Mouse (Mus musculus): ENCODE results near the gene Fam131b. TPM values are rescaled to one million over a fixed set of nuclear protein-coding genes. Genes with fewer than 3 reads are reported as not detected.

The Fam131b gene
- polyA plus RNA-seq, 1 experiment = 0.15 TPM

DNA sequence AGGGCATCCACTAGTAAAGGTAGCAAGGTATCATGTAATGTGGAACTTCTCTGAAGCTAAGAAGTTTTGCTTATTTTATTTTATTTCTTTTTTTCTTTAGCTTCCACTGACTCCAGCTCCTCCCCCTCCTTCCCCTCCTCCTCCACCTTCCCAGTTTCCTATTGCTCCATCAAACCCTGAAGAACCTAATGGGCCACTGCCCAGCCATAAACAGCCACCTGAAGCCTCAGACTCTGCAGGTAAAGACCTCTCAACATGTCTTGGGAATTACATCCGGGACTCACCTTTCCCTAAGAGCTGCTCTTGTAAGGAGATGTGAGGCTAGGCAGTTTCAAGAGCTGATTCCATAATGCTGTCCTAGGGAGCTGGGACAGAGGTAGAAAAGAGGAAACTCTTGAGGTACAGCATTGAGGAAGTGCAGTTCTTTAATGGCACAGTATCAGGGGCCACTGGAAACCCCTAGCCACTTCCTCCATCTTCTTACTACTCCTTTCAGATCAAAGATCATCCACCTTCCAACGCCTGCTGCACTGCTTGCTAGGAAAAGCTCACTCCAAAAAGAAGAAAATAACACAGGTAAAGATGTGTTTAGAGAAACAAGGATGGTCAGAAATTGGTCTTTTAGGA, 13.9 kb downstream of the Fam131b start:
- Histone ChIP-seq H3K27ac (ENCODE audit: insufficient read depth, low read length) (no peak overlapping the region), H3K4me1 (ENCODE audit: control insufficient read depth, insufficient read depth, insufficient read length) (peaks cover 2% of the 10 kb centered on the region; the same call in 1 of the 2 replicates), H3K4me3 (ENCODE audit: extremely low read depth, insufficient read depth, insufficient read length) (no peak overlapping the region), H3K36me3 (ENCODE audit: control insufficient read depth, insufficient read depth, low read length) (no peaks in the 10 kb centered on the region), H3K27me3 (ENCODE audit: control insufficient read depth, insufficient read depth, low read length) (no peaks in the 10 kb centered on the region)
- no peak for DNase-seq (ENCODE audit: low read depth in 1 of 2, low spot score in 2 of 2)
- no peak for TF ChIP-seq POLR2A (IDR thresholded peaks at IDR 0.05; ENCODE audit: low read depth, low read length)
- 43% methylated on average over 2 of the region's 2 CpGs for WGBS

DNA sequence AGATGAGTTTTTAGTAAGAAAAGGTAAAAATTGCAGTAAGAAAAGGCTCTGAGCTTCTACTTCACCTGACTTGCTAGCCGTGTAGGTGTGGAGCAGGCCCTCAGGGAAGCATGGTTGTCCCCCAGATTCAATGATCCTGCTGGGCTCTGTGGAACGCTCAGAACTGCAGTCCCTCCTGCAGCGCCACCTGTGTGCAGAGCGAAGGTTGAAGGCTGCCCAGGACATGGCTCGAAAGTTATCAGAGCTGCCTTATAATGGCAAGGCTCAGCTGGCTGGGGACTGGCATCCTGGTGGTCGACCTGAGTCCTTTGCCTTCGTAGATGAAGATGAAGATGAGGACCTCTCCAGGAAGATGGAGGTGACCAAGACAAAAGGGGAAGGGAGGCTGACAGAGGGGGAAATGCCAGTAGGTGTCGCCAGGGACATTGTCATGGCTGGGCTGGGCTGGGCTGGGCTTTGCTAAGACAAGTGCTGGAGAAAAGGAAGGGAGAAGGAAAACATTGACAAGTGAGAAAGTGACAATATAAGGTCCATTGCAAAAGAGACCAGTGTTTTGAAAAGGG, 14.5 kb downstream of the Fam131b start:
- H3K27me3 ChIP-seq (ENCODE audit: control insufficient read depth, insufficient read depth, low read length) = no peaks in the 10 kb centered on the region
- no peak for DNase-seq (ENCODE audit: low read depth in 1 of 2, low spot score in 2 of 2)
- H3K4me3 ChIP-seq (ENCODE audit: extremely low read depth, insufficient read depth, insufficient read length) = no peak overlapping the region
- H3K36me3 ChIP-seq (ENCODE audit: control insufficient read depth, insufficient read depth, low read length) = no peaks in the 10 kb centered on the region
- H3K4me1 ChIP-seq (ENCODE audit: control insufficient read depth, insufficient read depth, insufficient read length) = peaks cover 2% of the 10 kb centered on the region; the same call in 1 of the 2 replicates
- WGBS = 73% methylated on average over 8 of the region's 8 CpGs
- TF ChIP-seq POLR2A (IDR thresholded peaks at IDR 0.05; ENCODE audit: low read depth, low read length) (no peak), CTCF (IDR thresholded peaks at IDR 0.05; ENCODE audit: extremely low read depth, insufficient read depth, insufficient read length, insufficient replicate concordance) (peak; percentile 7; the same call in 1 of the 2 replicates)
- H3K27ac ChIP-seq (ENCODE audit: insufficient read depth, low read length) = no peak overlapping the region

DNA sequence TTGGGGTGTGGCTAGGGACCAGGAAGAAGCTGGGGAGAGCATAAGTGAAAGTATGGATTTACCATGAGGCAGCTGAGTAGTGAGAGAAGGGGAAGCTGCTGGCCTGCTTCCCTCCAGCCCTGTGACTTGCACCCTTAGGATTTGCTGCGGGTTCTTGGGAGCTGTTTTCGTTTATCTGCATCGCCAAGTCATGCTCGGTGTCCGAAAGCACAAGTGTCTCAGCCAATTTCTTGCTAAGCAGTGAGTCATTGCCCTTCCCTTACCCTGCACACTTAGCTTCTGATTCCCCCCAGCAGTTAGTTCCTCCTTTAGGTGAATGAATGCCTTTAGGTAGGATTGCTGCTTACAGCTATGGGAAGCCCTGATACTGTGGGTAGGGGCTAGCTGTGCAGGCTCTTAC, 25.1 kb downstream of the Fam131b start:
- Histone ChIP-seq H3K4me1 (ENCODE audit: control insufficient read depth, insufficient read depth, insufficient read length) (no peaks in the 10 kb centered on the region), H3K27me3 (ENCODE audit: control insufficient read depth, insufficient read depth, low read length) (no peaks in the 10 kb centered on the region), H3K36me3 (ENCODE audit: control insufficient read depth, insufficient read depth, low read length) (no peaks in the 10 kb centered on the region), H3K4me3 (ENCODE audit: extremely low read depth, insufficient read depth, insufficient read length) (no peak overlapping the region), H3K27ac (ENCODE audit: insufficient read depth, low read length) (no peak overlapping the region)
- TF ChIP-seq CTCF (IDR thresholded peaks at IDR 0.05; ENCODE audit: extremely low read depth, insufficient read depth, insufficient read length, insufficient replicate concordance) (no peak), POLR2A (IDR thresholded peaks at IDR 0.05; ENCODE audit: low read depth, low read length) (no peak)
- WGBS = 47% methylated on average over 5 of the region's 5 CpGs
- no peak for DNase-seq (ENCODE audit: low read depth in 1 of 2, low spot score in 2 of 2)

DNA sequence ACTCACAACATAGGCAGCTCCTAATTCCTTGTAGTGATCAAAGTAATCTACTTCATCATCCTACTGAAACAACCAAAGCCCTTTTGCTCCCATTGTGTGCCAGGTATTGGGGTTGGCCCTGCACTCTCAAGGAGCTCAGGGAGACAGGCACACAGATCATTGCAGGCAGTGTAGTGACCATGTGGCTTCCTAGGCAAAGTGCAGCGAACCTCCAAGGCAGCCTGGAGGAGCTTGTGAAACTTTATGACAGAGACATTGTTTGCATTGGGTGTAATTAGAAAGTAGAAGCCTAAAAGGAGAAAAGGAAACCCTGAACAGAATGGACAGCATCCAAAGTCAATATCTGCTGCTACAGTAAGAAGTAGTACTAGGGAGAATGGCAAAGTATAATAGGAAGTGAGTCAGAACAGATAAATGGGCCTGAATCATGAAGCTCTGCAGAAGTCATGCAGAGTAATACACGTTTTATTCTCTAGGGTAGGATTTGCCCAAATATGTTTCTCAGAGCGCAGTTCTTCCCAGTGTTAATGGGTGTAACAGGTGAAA, 28.8 kb downstream of the Fam131b start:
- TF ChIP-seq POLR2A (IDR thresholded peaks at IDR 0.05; ENCODE audit: low read depth, low read length) (no peak), CTCF (IDR thresholded peaks at IDR 0.05; ENCODE audit: extremely low read depth, insufficient read depth, insufficient read length, insufficient replicate concordance) (no peak)
- DNase-seq (ENCODE audit: low read depth in 1 of 2, low spot score in 2 of 2) = no peak

DNA sequence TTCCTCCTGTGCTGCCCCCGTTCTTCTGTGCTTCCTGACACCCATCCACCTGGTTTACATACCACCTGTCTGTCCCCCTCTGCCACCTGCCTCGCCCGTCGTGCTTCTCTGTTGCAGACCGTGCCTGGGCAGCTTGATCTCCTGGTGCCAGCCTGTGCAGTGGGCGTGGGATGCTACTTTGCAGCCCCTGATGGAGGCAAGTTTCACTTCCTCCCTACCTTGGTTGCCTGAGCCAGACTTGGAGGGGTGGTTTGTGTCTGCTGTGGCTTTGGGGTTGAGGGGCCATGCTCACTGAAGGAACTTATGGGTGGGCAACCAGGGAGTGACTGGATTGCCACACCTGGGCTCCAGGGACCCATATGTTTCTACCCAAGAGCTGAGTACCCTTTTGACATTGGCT, 31.1 kb downstream of the Fam131b start:
- TF ChIP-seq POLR2A (IDR thresholded peaks at IDR 0.05; ENCODE audit: low read depth, low read length) (no peak), CTCF (IDR thresholded peaks at IDR 0.05; ENCODE audit: extremely low read depth, insufficient read depth, insufficient read length, insufficient replicate concordance) (no peak)
- 19% methylated on average over 6 of the region's 6 CpGs for WGBS

More for the DNA sequence above, 28.8 kb downstream of the Fam131b start:
- H3K4me3 ChIP-seq (ENCODE audit: extremely low read depth, insufficient read depth, insufficient read length) = no peak overlapping the region
- no peaks in the 10 kb centered on the region for H3K27me3 ChIP-seq (ENCODE audit: control insufficient read depth, insufficient read depth, low read length)
- WGBS = 77% methylated on average over 3 of the region's 3 CpGs
- no peak overlapping the region for H3K27ac ChIP-seq (ENCODE audit: insufficient read depth, low read length)
- no peaks in the 10 kb centered on the region for H3K36me3 ChIP-seq (ENCODE audit: control insufficient read depth, insufficient read depth, low read length)
- peaks cover 9% of the 10 kb centered on the region; the same call in 1 of the 2 replicates for H3K4me1 ChIP-seq (ENCODE audit: control insufficient read depth, insufficient read depth, insufficient read length)

DNA sequence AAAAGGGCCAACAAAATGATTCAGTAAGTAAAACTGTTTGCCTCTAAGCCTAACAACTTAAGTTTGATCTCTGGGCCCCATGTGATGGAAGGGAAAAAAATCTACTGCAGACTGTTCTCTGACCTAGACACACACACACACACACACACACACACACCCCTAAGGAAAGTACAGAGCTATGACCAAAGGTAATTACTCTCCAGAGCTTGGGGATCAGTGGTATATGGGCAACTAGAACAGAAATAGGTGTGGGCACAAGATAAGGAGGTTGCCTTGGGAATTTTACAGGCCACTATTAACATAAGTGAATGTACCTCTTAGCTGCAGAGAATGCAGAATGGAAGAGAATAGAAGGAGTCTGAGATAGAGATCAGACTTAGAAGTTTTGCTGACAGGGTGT, 36.9 kb downstream of the Fam131b start:
- Histone ChIP-seq H3K27me3 (ENCODE audit: control insufficient read depth, insufficient read depth, low read length) (no peaks in the 10 kb centered on the region), H3K27ac (ENCODE audit: insufficient read depth, low read length) (no peak overlapping the region), H3K4me1 (ENCODE audit: control insufficient read depth, insufficient read depth, insufficient read length) (no peaks in the 10 kb centered on the region; the same call in 1 of the 2 replicates), H3K36me3 (ENCODE audit: control insufficient read depth, insufficient read depth, low read length) (peaks cover 6% of the 10 kb centered on the region), H3K4me3 (ENCODE audit: extremely low read depth, insufficient read depth, insufficient read length) (no peak overlapping the region)
- no peak for TF ChIP-seq CTCF (IDR thresholded peaks at IDR 0.05; ENCODE audit: extremely low read depth, insufficient read depth, insufficient read length, insufficient replicate concordance)
- TF ChIP-seq POLR2A (IDR thresholded peaks at IDR 0.05; ENCODE audit: low read depth, low read length) = no peak
- DNase-seq (ENCODE audit: low read depth in 1 of 2, low spot score in 2 of 2) = no peak

More for the DNA sequence above, 31.1 kb downstream of the Fam131b start:
- peaks cover 9% of the 10 kb centered on the region; the same call in 1 of the 2 replicates for H3K4me1 ChIP-seq (ENCODE audit: control insufficient read depth, insufficient read depth, insufficient read length)
- no peaks in the 10 kb centered on the region for H3K27me3 ChIP-seq (ENCODE audit: control insufficient read depth, insufficient read depth, low read length)
- no peak overlapping the region for H3K4me3 ChIP-seq (ENCODE audit: extremely low read depth, insufficient read depth, insufficient read length)
- peak; percentile 5 to 53 for DNase-seq (ENCODE audit: low read depth in 1 of 2, low spot score in 2 of 2)
- no peak overlapping the region for H3K27ac ChIP-seq (ENCODE audit: insufficient read depth, low read length)
- H3K36me3 ChIP-seq (ENCODE audit: control insufficient read depth, insufficient read depth, low read length) = no peaks in the 10 kb centered on the region

DNA sequence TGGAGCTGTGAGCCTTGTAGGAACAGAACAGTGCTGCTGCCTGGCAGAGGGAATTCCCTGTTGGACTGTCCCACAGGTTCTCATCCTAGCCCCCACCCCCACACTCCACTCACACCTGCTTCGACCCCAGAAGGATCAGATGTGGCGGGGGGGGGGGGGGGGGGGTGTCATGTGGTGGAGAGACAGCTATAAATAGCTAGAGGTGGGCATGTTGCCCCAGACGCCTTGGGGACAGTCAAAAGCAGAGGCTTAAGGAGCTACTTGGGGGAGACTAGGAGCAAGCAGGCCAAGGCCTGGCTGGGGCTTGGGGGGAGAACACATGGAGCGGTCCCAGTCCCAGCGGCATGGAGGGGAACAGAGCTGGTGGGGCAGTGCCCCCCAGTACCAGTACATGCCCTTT, 38.0 kb downstream of the Fam131b start, which contains the start of gene Clcn1:
TSS of gene Clcn1 (plus strand) at position 238 of the 400 bp plus-strand sequence.
- Histone ChIP-seq H3K36me3 (ENCODE audit: control insufficient read depth, insufficient read depth, low read length) (peaks cover 12% of the 10 kb centered on the region), H3K4me3 (ENCODE audit: extremely low read depth, insufficient read depth, insufficient read length) (no peak within 1 kb of the TSS), H3K27me3 (ENCODE audit: control insufficient read depth, insufficient read depth, low read length) (no peaks in the 10 kb centered on the region), H3K4me1 (ENCODE audit: control insufficient read depth, insufficient read depth, insufficient read length) (no peaks in the 10 kb centered on the region; the same call in 1 of the 2 replicates), H3K27ac (ENCODE audit: insufficient read depth, low read length) (no peak within 1 kb of the TSS)
- WGBS = 67% methylated on average over 5 of the region's 5 CpGs
- DNase-seq (ENCODE audit: low read depth in 1 of 2, low spot score in 2 of 2) = no peak
- no peak for TF ChIP-seq CTCF (IDR thresholded peaks at IDR 0.05; ENCODE audit: extremely low read depth, insufficient read depth, insufficient read length, insufficient replicate concordance)
- TF ChIP-seq POLR2A (IDR thresholded peaks at IDR 0.05; ENCODE audit: low read depth, low read length) = no peak
